Mouse (Mus musculus): ENCODE measurements around the gene Tiam2.

Tiam2 gene

DNA sequence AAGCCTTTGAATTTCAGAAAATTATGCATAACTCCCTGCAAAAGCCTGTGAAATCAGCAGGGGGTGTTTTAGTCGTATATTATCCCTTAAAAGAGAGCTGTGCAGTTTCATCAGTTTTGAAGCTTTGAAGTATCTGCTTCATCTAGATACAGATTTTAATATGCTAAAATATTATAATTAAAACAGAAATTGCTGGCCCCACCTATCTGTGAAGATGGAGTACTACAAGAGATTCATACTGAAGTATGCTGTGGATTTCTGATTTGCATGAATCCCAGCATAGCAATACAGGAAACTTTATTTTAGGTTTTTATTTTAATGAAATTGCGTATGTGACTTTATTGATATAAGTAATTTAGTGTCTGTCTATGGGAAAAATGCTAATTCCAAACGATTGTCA lies 234.2 kb downstream of the Tiam2 start:
- peak; percentile 56 for DNase-seq (ENCODE audit: low read depth)

DNA sequence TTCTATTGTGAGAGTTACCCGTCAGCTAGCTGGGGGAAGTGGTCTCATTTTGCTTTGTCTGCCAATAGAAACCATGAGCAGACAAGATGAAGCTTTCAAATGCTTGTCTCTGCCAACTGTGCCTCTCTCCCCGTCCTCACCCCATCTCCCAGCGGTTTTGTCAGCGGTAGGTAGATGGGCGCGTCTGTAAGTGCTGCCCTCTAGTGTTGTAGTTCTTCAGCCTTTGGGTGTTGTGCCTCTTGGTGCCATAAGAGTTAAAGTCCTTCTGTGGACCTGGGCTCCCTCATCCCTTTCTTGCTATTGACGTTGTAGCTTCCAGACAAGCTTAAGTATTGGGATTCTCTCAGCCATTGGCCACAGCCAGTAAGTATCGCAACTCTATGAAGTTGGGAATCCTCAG lies 236.0 kb downstream of the Tiam2 start:
- DNase-seq (ENCODE audit: low read depth) = peak; percentile 43

DNA sequence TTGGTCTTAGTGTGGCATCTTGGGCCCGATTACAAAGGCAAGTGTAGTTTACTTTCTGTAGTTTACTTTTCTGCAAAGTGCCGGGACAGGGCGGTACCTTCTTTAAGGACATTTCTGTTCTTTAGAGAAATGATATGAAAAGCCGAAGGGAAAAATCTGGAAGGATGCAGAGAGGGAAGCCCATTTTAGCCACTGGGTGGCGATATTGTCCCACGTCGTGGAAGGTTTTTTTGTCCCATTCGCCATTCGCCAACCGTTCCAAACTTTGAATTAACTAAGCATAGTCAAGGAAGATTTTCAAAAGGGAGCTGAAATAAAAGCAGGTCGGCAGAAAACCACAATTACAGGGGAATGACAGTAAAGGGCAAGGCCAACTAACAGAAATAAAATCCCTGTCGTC lies 244.5 kb downstream of the Tiam2 start:
- DNase-seq (ENCODE audit: low read depth) = peak; percentile 57
